Mouse (Mus musculus) megakaryocyte, embryonic 14.5 days (primary cell): Measurements from ENCODE around the gene Nacc1.

Experiments used
- FLI1 ChIP-seq: IDR thresholded peaks from 2 replicates; pipeline ENCODE4 v1.6.1; 2012; ENCODE audit warnings: low read length, inconsistent platforms, mixed read lengths
- GATA1 ChIP-seq: IDR thresholded peaks from 3 replicates; pipeline ENCODE4 v1.6.1; 2012; ENCODE audit warnings: mixed read lengths, low read length, inconsistent platforms, borderline replicate concordance

DNA sequence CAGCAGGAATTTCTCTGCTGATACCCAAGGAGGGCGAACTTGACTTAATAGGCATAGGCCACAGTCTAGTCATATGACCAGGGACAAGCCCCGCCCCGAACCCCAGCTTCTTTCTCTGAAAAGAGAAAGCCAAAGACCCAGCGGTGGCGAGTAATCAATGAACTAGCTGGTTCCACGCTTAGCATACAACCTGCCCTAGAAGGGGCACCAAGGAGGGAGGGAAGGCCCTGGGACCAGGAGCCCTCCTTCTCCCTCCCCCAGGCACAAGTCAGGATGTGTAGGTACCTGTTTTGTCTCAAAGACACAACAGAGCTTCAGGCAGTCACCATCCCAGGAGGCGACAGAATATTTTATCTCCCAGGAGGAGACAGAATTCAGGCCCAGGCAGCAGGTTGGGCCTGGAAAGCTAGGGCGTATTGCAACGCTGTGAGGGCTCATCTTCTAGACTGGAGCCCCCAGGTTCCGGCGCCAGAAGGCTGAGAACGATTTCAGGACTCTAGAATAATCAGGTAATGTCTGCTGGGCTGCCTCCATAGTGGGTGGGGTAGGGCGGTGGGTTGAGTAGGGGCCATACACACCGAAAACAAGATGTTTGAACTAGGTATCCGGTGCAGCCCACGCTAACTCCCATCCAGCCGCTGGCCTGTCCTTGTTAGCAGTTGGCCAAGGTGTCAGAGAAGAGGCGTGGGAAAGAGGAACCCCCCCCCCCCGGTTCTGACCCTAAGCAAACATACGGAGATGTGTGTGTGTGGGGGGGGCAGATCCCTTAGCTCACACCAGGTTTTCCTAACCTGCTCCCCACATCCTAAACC, 1.3 kb downstream of the Nacc1 start, which contains the start of gene Trmt1:
- TF ChIP-seq GATA1 (no peak), FLI1 (no peak)
